23 mouse cellular contexts compared by ENCODE assay signal in the genomic region with DNA sequence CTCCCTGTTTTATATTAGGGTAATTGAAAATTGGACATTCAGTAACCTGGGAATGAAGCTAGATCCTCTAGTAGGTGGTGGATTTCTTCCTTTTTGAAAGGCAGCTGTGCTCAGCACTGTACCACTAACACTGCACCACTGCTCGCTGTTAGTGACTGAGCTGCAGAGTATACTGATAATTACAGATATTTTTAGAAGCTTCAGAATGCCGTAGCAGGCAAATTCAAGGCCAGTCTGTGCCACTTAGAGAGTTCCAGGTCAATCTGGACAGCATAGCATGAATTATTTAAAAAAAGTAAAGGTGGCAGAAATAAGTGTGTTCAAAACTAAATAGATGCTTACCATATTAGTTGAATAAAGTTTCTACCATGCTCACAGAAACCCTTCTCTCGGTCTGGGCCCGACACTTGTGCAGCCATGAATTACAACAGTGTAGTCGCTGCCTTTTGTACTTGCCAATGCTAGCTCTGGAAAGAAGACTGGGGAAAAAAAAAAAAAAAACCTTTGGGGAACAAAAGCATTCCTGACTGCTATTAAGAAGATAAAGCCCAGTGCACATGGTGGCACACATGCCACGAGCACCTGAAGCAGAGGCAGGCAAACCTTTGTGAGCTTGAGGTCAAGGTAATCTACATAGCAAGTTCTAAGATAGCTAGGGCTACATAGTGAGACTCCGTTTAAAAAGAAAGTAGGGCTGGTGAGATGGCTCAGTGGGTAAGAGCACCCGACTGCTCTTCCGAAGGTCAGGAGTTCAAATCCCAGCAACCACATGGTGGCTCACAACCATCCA. TPM values are rescaled to one million over a fixed set of nuclear protein-coding genes. Genes with fewer than 3 reads are reported as not detected.
DNase-seq lines count a peak whose midpoint lies in the region; ATAC-seq and TF ChIP-seq lines count a peak whose summit lies in the region.
"Had no signal": no experiment of that assay in that cellular context is flagged by ENCODE, and none has a peak within 500 bp of the region (broad histone marks: within the 10 kb centered on the region; RNA-seq: fewer than 3 reads in every experiment).

No protein-coding gene starts in this region.

- H3K4me1 ChIP-seq in heart, embryonic 12.5 days (replicated peaks): 0 out of 2 replicates have a peak, but pooled peaks cover 5% of the 10 kb centered on the region
- H3K4me1 ChIP-seq in ES-Bruce4 (ENCODE audit: control insufficient read depth, insufficient read depth, low read length): peaks cover 6% of the 10 kb centered on the region
- peaks cover 5% of the 10 kb centered on the region; the same call in 1 of the 2 replicates for H3K4me1 ChIP-seq in heart, embryonic 15.5 days (replicated peaks)

- intact Hi-C loops in heart, postnatal 25 days (cut with DNase I): no loop called here

- H3K4me3 ChIP-seq in heart, embryonic 12.5 days: no peak overlapping the region
- H3K4me3 ChIP-seq in ES-Bruce4 (ENCODE audit: low read depth, low read length): no peak overlapping the region
- H3K4me3 ChIP-seq in heart, embryonic 15.5 days: no peak overlapping the region
- H3K4me3 ChIP-seq: forebrain, embryonic 13.5 days; gastrocnemius, adult 2 months; hindbrain, embryonic 13.5 days; left cerebral cortex, adult 2 months; liver, embryonic 13.5 days; midbrain, embryonic 12.5 days had no signal

- no peak for ATAC-seq in heart, embryonic 12.5 days (ENCODE audit: insufficient number of reproducible peaks, low FRiP score)
- ATAC-seq in heart, embryonic 15.5 days (replicated peaks; ENCODE audit: insufficient number of reproducible peaks, insufficient read depth, low FRiP score, low read depth): peak; percentile 62; the same call in 1 of the 2 replicates
- ATAC-seq: forebrain, embryonic 13.5 days had no signal

- 60% methylated on average over 9 of the region's 9 CpGs for WGBS in heart, embryonic 12.5 days
- WGBS in heart, embryonic 15.5 days: 59% methylated on average over 9 of the region's 9 CpGs

- H3K36me3 ChIP-seq in heart, embryonic 12.5 days: peaks cover 12% of the 10 kb centered on the region
- H3K36me3 ChIP-seq in ES-Bruce4 (ENCODE audit: control insufficient read depth, insufficient read depth, low read length, poor library complexity, severe bottlenecking): peaks cover 6% of the 10 kb centered on the region
- no peaks in the 10 kb centered on the region; the same call in 1 of the 2 replicates for H3K36me3 ChIP-seq in heart, embryonic 15.5 days
- H3K36me3 ChIP-seq: liver, embryonic 13.5 days; midbrain, embryonic 12.5 days had no signal

- TF ChIP-seq CTCF in ES-Bruce4 (IDR thresholded peaks at IDR 0.05; ENCODE audit: low read depth, low read length): no peak

- no peak overlapping the region for H3K4me2 ChIP-seq in heart, embryonic 12.5 days
- no peak overlapping the region for H3K4me2 ChIP-seq in heart, embryonic 15.5 days
- H3K4me2 ChIP-seq: forebrain, embryonic 13.5 days; hindbrain, embryonic 13.5 days; liver, embryonic 13.5 days; lung, embryonic 14.5 days; midbrain, embryonic 12.5 days had no signal

- TF ChIP-seq POLR2A in ES-Bruce4 (IDR thresholded peaks at IDR 0.05; ENCODE audit: insufficient read depth, low read length): no peak

- DNase-seq in adrenal gland, adult 2 months: peak; percentile 18
- no peak for DNase-seq in adrenal gland, postnatal 10 days
- no peak for DNase-seq in heart, postnatal 25 days (ENCODE audit: low spot score)
- no peak for DNase-seq in layer of hippocampus, postnatal 14 days (ENCODE audit: low spot score in 2 of 2)
- DNase-seq in frontal cortex, postnatal 10 days (ENCODE audit: low spot score in 2 of 2): no peak
- DNase-seq: adrenal gland, postnatal 14 days; cerebellum, adult 2 months; cerebellum, postnatal 36 days; gastrocnemius, adult 2 months; kidney, postnatal 36 days; layer of hippocampus, adult 9-11 months; liver, embryonic 13.5 days; lung, embryonic 14.5 days; right cerebral cortex, postnatal 14 days; spleen, adult 18-20 months had no signal

- no peak overlapping the region for H3K9ac ChIP-seq in heart, embryonic 12.5 days
- H3K9ac ChIP-seq in ES-Bruce4 (ENCODE audit: low read depth, poor library complexity, severe bottlenecking): no peak overlapping the region
- no peak overlapping the region for H3K9ac ChIP-seq in heart, embryonic 15.5 days
- H3K9ac ChIP-seq: forebrain, embryonic 13.5 days; hindbrain, embryonic 13.5 days; liver, embryonic 13.5 days; lung, embryonic 14.5 days; midbrain, embryonic 12.5 days had no signal

- H3K27ac ChIP-seq in heart, embryonic 12.5 days (ENCODE audit: poor library complexity, severe bottlenecking): peak overlapping the region; percentile 83
- H3K27ac ChIP-seq in ES-Bruce4 (ENCODE audit: insufficient read depth, low read length): peak overlapping the region; percentile 24; the same call in 1 of the 2 replicates
- peak overlapping the region; percentile 72 for H3K27ac ChIP-seq in heart, embryonic 15.5 days
- H3K27ac ChIP-seq: forebrain, embryonic 13.5 days; gastrocnemius, adult 2 months; hindbrain, embryonic 13.5 days; left cerebral cortex, adult 2 months; liver, embryonic 13.5 days; midbrain, embryonic 12.5 days had no signal

- no peaks in the 10 kb centered on the region for H3K9me3 ChIP-seq in heart, embryonic 12.5 days (replicated peaks)
- H3K9me3 ChIP-seq in ES-Bruce4 (replicated peaks; ENCODE audit: control insufficient read depth, insufficient read depth, low read length, poor library complexity, severe bottlenecking): peaks cover 22% of the 10 kb centered on the region
- no peaks in the 10 kb centered on the region for H3K9me3 ChIP-seq in heart, embryonic 15.5 days (replicated peaks)
- H3K9me3 ChIP-seq: forebrain, embryonic 13.5 days; hindbrain, embryonic 13.5 days; midbrain, embryonic 12.5 days had no signal

- H3K27me3 ChIP-seq in heart, embryonic 12.5 days (replicated peaks): no peaks in the 10 kb centered on the region
- no peaks in the 10 kb centered on the region for H3K27me3 ChIP-seq in ES-Bruce4 (ENCODE audit: control insufficient read depth, insufficient read depth, low read length, poor library complexity, severe bottlenecking)
- H3K27me3 ChIP-seq in heart, embryonic 15.5 days: no peaks in the 10 kb centered on the region
- H3K27me3 ChIP-seq: forebrain, embryonic 13.5 days; hindbrain, embryonic 13.5 days; liver, embryonic 13.5 days; midbrain, embryonic 12.5 days had no signal

- TF ChIP-seq EP300 in ES-Bruce4 (IDR thresholded peaks at IDR 0.05; ENCODE audit: insufficient read depth, low read depth, low read length): peak; percentile 54; the same call in 1 of the 2 replicates

RNA-seq across cellular contexts. Expression of gene Strip2, which starts 49.7 kb away (rescaled TPM):
- total RNA-seq in adrenal gland, adult 2 months (2021): 1 to 10 TPM; 1.1 to 1.7 TPM
- polyA plus RNA-seq in adrenal gland, adult 2 months (2012; rRNA removed): 0.22 and 0.31 TPM in 2 replicates
- total RNA-seq in adrenal gland, postnatal 10 days (2021): 1 to 10 TPM; 1.2 to 2.7 TPM
- polyA plus RNA-seq in heart, embryonic 12.5 days (2016; fragmentation: Nextera tagmentation; extraction: Ambion mirVana): 39.5 and 39.8 TPM in 2 replicates
- total RNA-seq in heart, postnatal 25 days (2021): 10 to 100 TPM; 52.9 to 63.3 TPM
- polyA plus RNA-seq in ES-Bruce4 (2011; ENCODE audit: insufficient read depth, insufficient read length, low read depth, missing spikeins): 0.75 and 0.88 TPM in 2 replicates
- 53.2 and 63.1 TPM in 2 replicates for polyA plus RNA-seq in heart, embryonic 15.5 days (2015; fragmentation: Nextera tagmentation; extraction: Ambion mirVana)
- total RNA-seq in layer of hippocampus, postnatal 14 days (2021): 10 to 100 TPM; 22.3 to 27.2 TPM
- total RNA-seq: neutrophil, adult 5-6 weeks had no signal

Comparison
In these comparisons a context has a peak if more than half of its experiments do, and no peak if none do; other contexts are left out.
1. H3K27ac ChIP-seq: peak in every context shown above with its lines; median percentile 83 in heart, embryonic 12.5 days; 72 in heart, embryonic 15.5 days; 24 in ES-Bruce4.
2. RNA of gene Strip2, which starts 49.7 kb away (total RNA-seq): 52.9 to 63.3 TPM in heart, postnatal 25 days and 22.3 to 27.2 TPM in layer of hippocampus, postnatal 14 days; 1.2 to 2.7 TPM in adrenal gland, postnatal 10 days and 1.1 to 1.7 TPM in adrenal gland, adult 2 months; every median in the first group is over 4 times any median in the second.